13 mouse cellular contexts compared by ENCODE assay signal in genomic region chr8:8457536-8457935, GRCm38 (mm10).
"Had no signal": no experiment of that assay in that cellular context is flagged by ENCODE, and none has a peak within 500 bp of the region (broad histone marks: within the 10 kb centered on the region; RNA-seq: fewer than 3 reads in every experiment).

No protein-coding gene starts in this region.

- H3K9me3 ChIP-seq: kidney, embryonic 15.5 days; limb, embryonic 15.5 days; liver, embryonic 12.5 days; midbrain, embryonic 12.5 days; neural tube, embryonic 13.5 days had no signal

- H3K27ac ChIP-seq: kidney, embryonic 15.5 days; limb, embryonic 15.5 days; liver, embryonic 12.5 days; midbrain, embryonic 12.5 days; neural tube, embryonic 13.5 days had no signal

- H3K9ac ChIP-seq: kidney, embryonic 15.5 days; limb, embryonic 15.5 days; liver, embryonic 12.5 days; midbrain, embryonic 12.5 days; neural tube, embryonic 13.5 days had no signal

- ATAC-seq: liver, embryonic 12.5 days; midbrain, embryonic 16.5 days had no signal

- H3K27me3 ChIP-seq: kidney, embryonic 15.5 days; limb, embryonic 15.5 days; liver, embryonic 12.5 days; neural tube, embryonic 13.5 days had no signal

- H3K4me1 ChIP-seq: limb, embryonic 15.5 days; liver, embryonic 12.5 days had no signal

- H3K4me2 ChIP-seq: kidney, embryonic 15.5 days; limb, embryonic 15.5 days; liver, embryonic 12.5 days; midbrain, embryonic 12.5 days; neural tube, embryonic 13.5 days had no signal

- DNase-seq: kidney, adult 2 months; kidney, postnatal 36 days; layer of hippocampus, adult 9-11 months; layer of hippocampus, postnatal 36 days; right cerebral cortex, postnatal 4 days; spleen, adult 18-20 months; thymus, postnatal 36 days had no signal

- H3K36me3 ChIP-seq: kidney, embryonic 15.5 days; limb, embryonic 15.5 days; liver, embryonic 12.5 days; midbrain, embryonic 12.5 days; neural tube, embryonic 13.5 days had no signal

- H3K4me3 ChIP-seq: kidney, embryonic 15.5 days; limb, embryonic 15.5 days; liver, embryonic 12.5 days; midbrain, embryonic 12.5 days; neural tube, embryonic 13.5 days had no signal
